Comparison of ENCODE assay signal across 9 mouse cellular contexts in the genomic region with DNA sequence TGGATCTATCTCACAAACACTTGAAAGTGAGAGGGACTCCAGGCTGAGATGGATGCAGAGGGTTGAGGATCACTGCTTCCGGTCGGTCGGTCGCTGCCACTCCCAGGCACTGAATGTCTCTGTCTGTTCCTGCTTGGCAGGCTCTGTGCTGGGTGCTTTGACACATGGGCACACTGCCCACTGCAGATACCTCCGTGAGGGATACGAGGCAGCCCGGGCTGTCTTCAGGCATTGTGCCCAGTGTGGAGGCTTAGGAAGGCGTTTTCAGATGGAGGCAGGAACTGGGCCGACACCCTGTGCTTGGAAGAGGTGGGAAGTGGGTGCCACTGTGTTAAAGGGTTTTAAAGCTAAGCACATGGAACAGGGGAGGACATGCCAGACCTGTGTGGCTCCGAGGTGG. TPM values are rescaled to one million over a fixed set of nuclear protein-coding genes. Genes with fewer than 3 reads are reported as not detected.
DNase-seq lines count a peak whose midpoint lies in the region; ATAC-seq and TF ChIP-seq lines count a peak whose summit lies in the region.
"Had no signal": no experiment of that assay in that cellular context is flagged by ENCODE, and none has a peak within 500 bp of the region (broad histone marks: within the 10 kb centered on the region; RNA-seq: fewer than 3 reads in every experiment).

No protein-coding gene starts in this region.

- no peak overlapping the region for H3K9ac ChIP-seq in kidney, embryonic 14.5 days (ENCODE audit: low read depth, low read length)
- no peak overlapping the region for H3K9ac ChIP-seq in midbrain, postnatal 0 days (replicated peaks; ENCODE audit: low read length, poor library complexity, severe bottlenecking)
- no peak overlapping the region for H3K9ac ChIP-seq in liver, embryonic 11.5 days (ENCODE audit: low read depth, low read length)

- DNase-seq in kidney, adult 11 months: peak; percentile 63
- peak; percentile 85 for DNase-seq in brain, embryonic 14.5 days (ENCODE audit: low read depth)
- peak; percentile 64 for DNase-seq in gastrocnemius, postnatal 10 days
- DNase-seq in kidney, postnatal 25 days: peak; percentile 71 to 90
- DNase-seq in midbrain, postnatal 0 days (ENCODE audit: low spot score): peak; percentile 55
- DNase-seq in thymus, adult 2 months: no peak
- DNase-seq in liver, embryonic 11.5 days (ENCODE audit: low spot score): no peak

- no peak for TF ChIP-seq CTCF in brain, embryonic 14.5 days (IDR thresholded peaks at IDR 0.05; ENCODE audit: borderline replicate concordance, extremely low read depth, insufficient read depth, insufficient read length)
- TF ChIP-seq CTCF in midbrain, postnatal 0 days (IDR thresholded peaks at IDR 0.05): no peak
- no peak for TF ChIP-seq CTCF in thymus, adult 2 months (IDR thresholded peaks at IDR 0.05; ENCODE audit: borderline replicate concordance, control insufficient read depth, extremely low read depth, insufficient read depth, low read length, poor library complexity)

- no peaks in the 10 kb centered on the region for H3K27me3 ChIP-seq in kidney, embryonic 14.5 days (ENCODE audit: control insufficient read depth, insufficient read depth, low read length)
- no peaks in the 10 kb centered on the region for H3K27me3 ChIP-seq in midbrain, postnatal 0 days (ENCODE audit: insufficient read depth, low read length)
- no peaks in the 10 kb centered on the region; the same call in 1 of the 2 replicates for H3K27me3 ChIP-seq in thymus, adult 2 months (ENCODE audit: control insufficient read depth, insufficient read depth, low read length)
- no peaks in the 10 kb centered on the region; the same call in 1 of the 2 replicates for H3K27me3 ChIP-seq in liver, embryonic 11.5 days (replicated peaks; ENCODE audit: control insufficient read depth, insufficient read depth, low read length)

- no peaks in the 10 kb centered on the region; the same call in 1 of the 2 replicates for H3K4me1 ChIP-seq in kidney, embryonic 14.5 days (ENCODE audit: control insufficient read depth, insufficient read depth, low read length)
- peaks cover 3% of the 10 kb centered on the region; the same call in 1 of the 2 replicates for H3K4me1 ChIP-seq in midbrain, postnatal 0 days (ENCODE audit: insufficient read depth, low read length)
- H3K4me1 ChIP-seq in thymus, adult 2 months (replicated peaks; ENCODE audit: control insufficient read depth, insufficient read depth, low read length): no peaks in the 10 kb centered on the region
- H3K4me1 ChIP-seq in liver, embryonic 11.5 days (replicated peaks; ENCODE audit: control insufficient read depth, insufficient read depth, low read length): no peaks in the 10 kb centered on the region

- no peak overlapping the region for H3K4me2 ChIP-seq in kidney, embryonic 14.5 days (replicated peaks; ENCODE audit: low read depth, low read length)
- H3K4me2 ChIP-seq in midbrain, postnatal 0 days (ENCODE audit: low read depth, low read length, poor library complexity, severe bottlenecking): no peak overlapping the region
- H3K4me2 ChIP-seq in liver, embryonic 11.5 days: no peak overlapping the region

- no peak overlapping the region for H3K4me3 ChIP-seq in kidney, embryonic 14.5 days (ENCODE audit: low read length)
- no peak overlapping the region for H3K4me3 ChIP-seq in midbrain, postnatal 0 days (ENCODE audit: low read depth, low read length)
- H3K4me3 ChIP-seq in thymus, adult 2 months (ENCODE audit: control insufficient read depth, insufficient read depth, low read length): no peak overlapping the region
- H3K4me3 ChIP-seq in liver, embryonic 11.5 days (ENCODE audit: low read depth, low read length): no peak overlapping the region

- TF ChIP-seq POLR2A in brain, embryonic 14.5 days (IDR thresholded peaks at IDR 0.05; ENCODE audit: borderline replicate concordance, extremely low read depth, insufficient read depth, insufficient read length, poor library complexity, severe bottlenecking): no peak
- no peak for TF ChIP-seq POLR2A in thymus, adult 2 months (IDR thresholded peaks at IDR 0.05; ENCODE audit: control insufficient read depth, extremely low read depth, insufficient read depth, low read length, poor library complexity)

- H3K27ac ChIP-seq in kidney, embryonic 14.5 days (ENCODE audit: low read depth, low read length): no peak overlapping the region
- no peak overlapping the region for H3K27ac ChIP-seq in midbrain, postnatal 0 days (ENCODE audit: low read depth, low read length)
- no peak overlapping the region for H3K27ac ChIP-seq in thymus, adult 2 months (ENCODE audit: control insufficient read depth, insufficient read depth, low read length)
- no peak overlapping the region for H3K27ac ChIP-seq in liver, embryonic 11.5 days (ENCODE audit: low read depth, low read length)

- no peak for ATAC-seq in kidney, embryonic 14.5 days (ENCODE audit: low FRiP score, low TSS enrichment)
- ATAC-seq in midbrain, postnatal 0 days (ENCODE audit: low FRiP score): no peak
- no peak for ATAC-seq in liver, embryonic 11.5 days (replicated peaks; ENCODE audit: low FRiP score)

- no peaks in the 10 kb centered on the region for H3K9me3 ChIP-seq in kidney, embryonic 14.5 days (ENCODE audit: control insufficient read depth, low read length)
- H3K9me3 ChIP-seq in midbrain, postnatal 0 days (ENCODE audit: low read length): no peaks in the 10 kb centered on the region
- H3K9me3 ChIP-seq in liver, embryonic 11.5 days (ENCODE audit: control insufficient read depth, low read length): no peaks in the 10 kb centered on the region

- WGBS in kidney, embryonic 14.5 days: 76% methylated on average over 10 of the region's 10 CpGs
- WGBS in midbrain, postnatal 0 days: 56% methylated on average over 10 of the region's 10 CpGs
- WGBS in thymus, adult 2 months: 79% methylated on average over 10 of the region's 10 CpGs
- WGBS in liver, embryonic 11.5 days: 76% methylated on average over 10 of the region's 10 CpGs

- H3K36me3 ChIP-seq in kidney, embryonic 14.5 days (ENCODE audit: control insufficient read depth, insufficient read depth, low read length): no peaks in the 10 kb centered on the region
- H3K36me3 ChIP-seq in midbrain, postnatal 0 days (ENCODE audit: insufficient read depth, low read length): no peaks in the 10 kb centered on the region
- no peaks in the 10 kb centered on the region for H3K36me3 ChIP-seq in thymus, adult 2 months (ENCODE audit: control insufficient read depth, insufficient read depth, low read length)
- no peaks in the 10 kb centered on the region for H3K36me3 ChIP-seq in liver, embryonic 11.5 days (ENCODE audit: control insufficient read depth, insufficient read depth, low read length)

RNA-seq across cellular contexts. Expression of a gene that starts 50.7 kb away (rescaled TPM):
- 0.09 TPM in 1 of 2 replicates, not detected in the other for polyA plus RNA-seq in kidney, embryonic 14.5 days (2014; fragmentation: Nextera tagmentation; extraction: Ambion mirVana)
- 0.09 and 0.12 TPM in 2 replicates for polyA plus RNA-seq in brain, embryonic 14.5 days (2012; rRNA removed)
- total RNA-seq in gastrocnemius, postnatal 10 days (2021): not detected
- 0.38 TPM in 1 of 2 replicates, not detected in the other for total RNA-seq in midbrain, postnatal 0 days (2014; rRNA removed)
- 0.07 TPM in 1 of 2 replicates, not detected in the other for polyA plus RNA-seq in midbrain, postnatal 0 days (2015; fragmentation: Nextera tagmentation; extraction: Ambion mirVana)
- polyA plus RNA-seq in thymus, adult 2 months (2012; rRNA removed): 0.05 TPM in 1 of 2 replicates, not detected in the other
- polyA plus RNA-seq in liver, embryonic 11.5 days (2014; fragmentation: Nextera tagmentation; extraction: Ambion mirVana): not detected in 2 replicates
- total RNA-seq: neutrophil, adult 5-6 weeks had no signal

Comparison
In these comparisons a context has a peak if more than half of its experiments do, and no peak if none do; other contexts are left out.
1. DNase-seq: peak in kidney, adult 11 months (single experiment), brain, embryonic 14.5 days (single experiment), gastrocnemius, postnatal 10 days (single experiment), kidney, postnatal 25 days (2 of 2) and midbrain, postnatal 0 days (single experiment); none in thymus, adult 2 months (single experiment) and liver, embryonic 11.5 days (single experiment).